Mouse (Mus musculus) limb, embryonic 11.5 days (tissue): ENCODE results near the gene Chka. TPM values are rescaled to one million over a fixed set of nuclear protein-coding genes. Genes with fewer than 3 reads are reported as not detected.

Source experiments
- ATAC-seq: fragments of 200-750 bp; cut with Nextera tagmentation; 2 replicates; pipeline ENCODE4 v1.8.0; 2017; ENCODE audit warnings: low read depth; ENCODE audit not compliant: insufficient number of reproducible peaks, low FRiP score, low TSS enrichment
- DNase-seq: peaks from one replicate; pipeline ENCODE4 v3.0.0-alpha.2; 2015; ENCODE audit warnings: low spot score
- H3K27ac ChIP-seq: fragments of 300-500 bp; sonication (generic); replicated peaks from 2 replicates; pipeline ENCODE4 v1.5.1; 2014; ENCODE audit warnings: low read depth, mild to moderate bottlenecking, low read length
- H3K27me3 ChIP-seq: fragments of 300-500 bp; sonication (generic); 2 replicates; pipeline ENCODE4 v1.6.1; 2014; ENCODE audit warnings: mild to moderate bottlenecking, low read length, mixed read lengths; ENCODE audit not compliant: control insufficient read depth, insufficient read depth
- H3K36me3 ChIP-seq: fragments of 300-500 bp; sonication (generic); 2 replicates; pipeline ENCODE4 v1.6.1; 2014; ENCODE audit warnings: mild to moderate bottlenecking, low read length, moderate library complexity, mixed read lengths; ENCODE audit not compliant: control insufficient read depth, insufficient read depth
- H3K4me1 ChIP-seq: fragments of 300-500 bp; sonication (generic); 2 replicates; pipeline ENCODE4 v1.6.1; 2014; ENCODE audit warnings: low read length, mixed read lengths; ENCODE audit not compliant: control insufficient read depth, insufficient read depth
- H3K4me2 ChIP-seq: fragments of 300-500 bp; sonication (generic); 2 replicates; pipeline ENCODE4 v1.6.1; 2014; ENCODE audit warnings: low read depth, mild to moderate bottlenecking, moderate library complexity; ENCODE audit not compliant: severe bottlenecking
- H3K4me3 ChIP-seq: fragments of 300-500 bp; sonication (generic); 2 replicates; pipeline ENCODE4 v1.5.1; 2014; ENCODE audit warnings: low read depth, low read length
- H3K9ac ChIP-seq: fragments of 300-500 bp; sonication (generic); 2 replicates; pipeline ENCODE4 v1.6.1; 2014; ENCODE audit warnings: mild to moderate bottlenecking, low read length
- H3K9me3 ChIP-seq: fragments of 300-500 bp; sonication (generic); 2 replicates; pipeline ENCODE4 v1.6.1; 2016; ENCODE audit warnings: low read length; ENCODE audit not compliant: control insufficient read depth
- WGBS: fragments of 180-500 bp; shearing (Covaris S2); extraction: QIAGEN DNeasy Blood & Tissue Kit; methylation state at CpG from one replicate; pipeline ENCODE4 v1.1.7; 2014; 5-methylcytosine and 5-hydroxymethylcytosine counted together
- polyA plus RNA-seq: library from polyadenylated mRNA; unstranded; fragments of >200 nt; fragmentation: Nextera tagmentation; extraction: Ambion mirVana; gene quantifications from 2 replicates; pipeline ENCODE4 v1.2.1, GENCODE M21; 2014

Gene Chka
- polyA plus RNA-seq, 1 experiment from 2014 or later, result 47.3 TPM

DNA sequence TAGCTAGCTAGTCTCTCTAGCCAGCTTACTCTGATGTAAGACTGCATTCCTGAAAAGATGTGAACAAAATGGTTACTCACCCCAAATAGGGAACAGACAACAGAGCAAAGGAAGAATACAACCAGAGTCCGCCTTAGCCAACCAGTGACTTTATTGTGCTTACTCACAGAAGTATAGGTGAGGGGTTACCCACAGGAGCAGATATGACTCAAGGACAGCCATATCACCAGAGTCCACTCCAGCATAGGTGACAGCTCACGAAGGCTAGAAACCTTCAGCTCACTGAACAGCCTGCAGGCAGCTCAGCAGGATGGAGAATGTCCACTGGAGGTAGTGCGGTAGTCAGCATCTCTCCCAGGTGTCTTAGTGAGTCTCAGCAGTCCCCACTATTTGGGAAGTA is 21.7 kb upstream of the Chka start:
- 85% methylated on average over 3 of the region's 3 CpGs for WGBS
- DNase-seq, result no peak

GRCm38 (mm10) chr19:3831716-3832115 is 19.9 kb upstream of the Chka start:
- Histone ChIP-seq H3K4me3 (no peak overlapping the region), H3K9ac (no peak overlapping the region), H3K36me3 (no peaks in the 10 kb centered on the region), H3K27ac (no peak overlapping the region), H3K4me2 (no peak overlapping the region), H3K9me3 (no peaks in the 10 kb centered on the region), H3K27me3 (no peaks in the 10 kb centered on the region), H3K4me1 (no peaks in the 10 kb centered on the region)
- WGBS, result 93% methylated on average over 8 of the region's 8 CpGs
- ATAC-seq (no peak), DNase-seq (no peak)

More for the DNA sequence above, 21.7 kb upstream of the Chka start:
- Histone ChIP-seq H3K36me3 (no peaks in the 10 kb centered on the region), H3K4me2 (no peak overlapping the region), H3K27ac (no peak overlapping the region), H3K9ac (no peak overlapping the region), H3K9me3 (no peaks in the 10 kb centered on the region), H3K27me3 (no peaks in the 10 kb centered on the region), H3K4me1 (no peaks in the 10 kb centered on the region), H3K4me3 (no peak overlapping the region)
- no peak for ATAC-seq

DNA sequence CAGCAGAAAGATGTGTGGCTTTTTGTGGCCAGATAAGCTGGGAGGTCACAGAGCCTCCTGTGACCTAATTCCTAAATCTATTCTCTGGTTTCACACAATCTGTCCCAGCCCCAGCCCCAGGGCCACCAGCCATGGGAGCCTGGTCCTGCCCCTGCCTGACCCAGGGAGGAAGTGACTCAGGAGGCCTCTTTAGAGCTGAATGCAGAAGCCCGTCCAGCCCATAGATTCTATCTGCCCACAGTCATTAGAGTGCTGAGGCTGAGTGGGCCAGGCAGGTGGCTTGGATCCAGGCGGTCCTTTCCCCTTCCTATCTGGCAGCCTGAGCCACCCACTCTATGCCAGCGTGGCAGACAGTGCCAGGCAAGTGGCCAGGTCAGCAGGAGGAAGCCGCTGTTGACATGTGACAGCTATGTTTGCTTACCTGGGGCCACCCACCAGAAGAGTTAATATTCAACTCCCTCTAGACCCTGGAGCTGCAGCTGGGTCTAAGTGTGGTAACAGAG is 18.7 kb upstream of the Chka start:
- no peak for ATAC-seq
- Histone ChIP-seq H3K4me3 (no peak overlapping the region), H3K27me3 (no peaks in the 10 kb centered on the region), H3K4me1 (no peaks in the 10 kb centered on the region), H3K36me3 (no peaks in the 10 kb centered on the region), H3K27ac (no peak overlapping the region), H3K9ac (no peak overlapping the region), H3K9me3 (no peaks in the 10 kb centered on the region), H3K4me2 (no peak overlapping the region)
- no peak for DNase-seq
- 79% methylated on average over 4 of the region's 4 CpGs for WGBS

GRCm38 (mm10) chr19:3834301-3834700 is 17.3 kb upstream of the Chka start:
- H3K9ac ChIP-seq, result no peak overlapping the region

DNA sequence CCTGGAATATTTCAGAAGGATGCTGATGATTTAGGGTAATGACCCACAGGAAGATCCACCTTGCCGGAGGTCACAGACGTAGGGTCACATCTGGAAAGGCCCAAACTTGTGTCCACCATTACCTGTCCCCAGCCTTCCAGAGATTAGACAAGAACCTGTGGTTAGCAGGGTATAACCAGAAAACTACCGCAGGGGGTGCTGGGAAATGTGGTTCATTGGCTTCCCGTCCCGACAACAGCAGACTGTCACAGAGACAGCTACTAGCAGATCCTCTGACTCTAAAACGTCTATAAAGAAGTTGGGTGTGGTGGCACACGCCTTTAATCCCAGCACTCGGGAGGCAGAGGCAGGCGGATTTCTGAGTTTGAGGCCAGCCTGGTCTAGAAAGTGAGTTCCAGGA is 14.8 kb upstream of the Chka start:
- no peak for ATAC-seq
- H3K9ac ChIP-seq, result no peak overlapping the region
- H3K4me1 ChIP-seq, result no peaks in the 10 kb centered on the region
- 86% methylated on average over 9 of the region's 9 CpGs for WGBS
- DNase-seq, result no peak
- no peaks in the 10 kb centered on the region for H3K27me3 ChIP-seq
- H3K9me3 ChIP-seq, result no peaks in the 10 kb centered on the region
- H3K27ac ChIP-seq, result no peak overlapping the region
- H3K4me2 ChIP-seq, result no peak overlapping the region
- H3K36me3 ChIP-seq, result no peaks in the 10 kb centered on the region
- H3K4me3 ChIP-seq, result no peak overlapping the region

More at GRCm38 (mm10) chr19:3834301-3834700, 17.3 kb upstream of the Chka start:
- Histone ChIP-seq H3K9me3 (no peaks in the 10 kb centered on the region), H3K4me1 (no peaks in the 10 kb centered on the region), H3K4me2 (no peak overlapping the region), H3K4me3 (no peak overlapping the region), H3K27ac (no peak overlapping the region), H3K27me3 (no peaks in the 10 kb centered on the region), H3K36me3 (no peaks in the 10 kb centered on the region)
- 87% methylated on average over 7 of the region's 7 CpGs for WGBS
- DNase-seq (no peak), ATAC-seq (no peak)

- ATAC-seq, result no peak
- Histone ChIP-seq H3K36me3 (no peaks in the 10 kb centered on the region), H3K9me3 (no peaks in the 10 kb centered on the region), H3K4me3 (no peak overlapping the region), H3K9ac (no peak overlapping the region), H3K4me2 (no peak overlapping the region), H3K27me3 (no peaks in the 10 kb centered on the region), H3K27ac (no peak overlapping the region), H3K4me1 (no peaks in the 10 kb centered on the region)
- DNase-seq, result no peak
- WGBS, result 71% methylated on average over 3 of the region's 3 CpGs
These were observed 12.6 kb upstream of the Chka start for GRCm38 (mm10) chr19:3838931-3839330.

DNA sequence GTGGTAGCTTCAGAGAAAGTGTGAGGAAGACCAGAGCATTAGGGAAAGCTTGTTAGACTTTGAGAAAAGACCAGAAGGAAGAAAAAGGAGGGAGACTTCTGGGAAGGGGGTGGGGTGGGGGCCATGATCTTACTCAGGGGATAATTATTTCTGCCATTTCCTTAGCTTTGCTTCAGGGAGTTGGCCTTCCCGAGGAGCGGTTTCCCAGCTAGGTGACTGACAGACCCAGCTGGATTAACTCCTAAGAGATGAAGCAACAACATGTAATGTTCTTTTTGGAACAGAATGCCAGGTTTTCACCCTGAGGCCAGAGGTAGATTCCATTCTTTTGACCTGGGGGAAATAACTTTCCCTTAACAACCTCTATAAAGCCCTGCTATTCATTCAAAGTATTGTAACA is 11.9 kb upstream of the Chka start:
- H3K36me3 ChIP-seq, result no peaks in the 10 kb centered on the region
- no peak overlapping the region for H3K4me2 ChIP-seq
- DNase-seq (no peak), ATAC-seq (no peak)
- no peak overlapping the region for H3K9ac ChIP-seq
- H3K9me3 ChIP-seq, result no peaks in the 10 kb centered on the region
- H3K27ac ChIP-seq, result no peak overlapping the region
- no peaks in the 10 kb centered on the region for H3K4me1 ChIP-seq
- H3K27me3 ChIP-seq, result no peaks in the 10 kb centered on the region
- no peak overlapping the region for H3K4me3 ChIP-seq
- whole genome bisulfite sequencing, result 59% methylated on average over 2 of the region's 2 CpGs

GRCm38 (mm10) chr19:3840214-3840651 is 11.3 kb upstream of the Chka start:
- no peak for ATAC-seq
- 47% methylated on average over 5 of the region's 5 CpGs for WGBS

DNA sequence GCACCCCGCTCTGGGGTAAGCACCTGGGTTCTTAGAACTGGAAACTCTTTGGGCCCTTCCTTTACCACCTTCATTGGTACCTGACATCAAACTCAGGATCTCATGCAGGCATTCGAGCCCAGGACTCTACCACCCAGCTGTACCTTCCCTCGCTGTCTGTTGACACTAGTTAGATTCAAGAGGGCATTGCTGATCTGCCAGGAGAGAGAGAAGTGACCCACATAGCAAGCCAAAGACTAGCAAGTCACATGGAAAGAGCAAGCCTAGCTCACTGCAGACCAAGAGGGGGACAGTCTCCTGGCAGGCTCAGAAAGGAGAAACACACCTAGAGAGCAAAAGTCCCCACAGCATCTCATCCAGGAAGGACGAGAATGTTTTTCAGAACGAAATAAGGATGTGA is 10.9 kb upstream of the Chka start:
- 89% methylated on average over 5 of the region's 5 CpGs for WGBS
- Histone ChIP-seq H3K9me3 (no peaks in the 10 kb centered on the region), H3K27ac (no peak overlapping the region), H3K4me3 (no peak overlapping the region), H3K36me3 (no peaks in the 10 kb centered on the region), H3K4me1 (no peaks in the 10 kb centered on the region), H3K4me2 (no peak overlapping the region), H3K27me3 (no peaks in the 10 kb centered on the region), H3K9ac (no peak overlapping the region)
- no peak for ATAC-seq
- DNase-seq, result no peak

More at GRCm38 (mm10) chr19:3840214-3840651, 11.3 kb upstream of the Chka start:
- Histone ChIP-seq H3K27me3 (no peaks in the 10 kb centered on the region), H3K27ac (no peak overlapping the region), H3K9me3 (no peaks in the 10 kb centered on the region), H3K4me1 (no peaks in the 10 kb centered on the region), H3K4me2 (no peak overlapping the region), H3K4me3 (no peak overlapping the region), H3K9ac (no peak overlapping the region), H3K36me3 (no peaks in the 10 kb centered on the region)
- DNase-seq, result no peak
